Mouse (Mus musculus) embryonic facial prominence, embryonic 15.5 days (tissue): ENCODE measurements around the gene Slc39a3. TPM values are rescaled to one million over a fixed set of nuclear protein-coding genes. Genes with fewer than 3 reads are reported as not detected.
"Not testable (repeated sequence)": the region's sequence is repeated elsewhere in the genome, so short reads cannot be mapped to it uniquely, and the experiment has no call there.

Source experiments
- ATAC-seq: fragments of 200-750 bp; cut with Nextera tagmentation; 2 replicates; pipeline ENCODE4 v1.8.0; 2017; ENCODE audit warnings: low read depth, moderate TSS enrichment; ENCODE audit not compliant: insufficient number of reproducible peaks, low FRiP score, low TSS enrichment
- H3K27ac ChIP-seq: fragments of 300-500 bp; sonication (generic); replicated peaks from 2 replicates; pipeline ENCODE4 v1.5.1; 2015; ENCODE audit warnings: mild to moderate bottlenecking, inconsistent platforms
- H3K27me3 ChIP-seq: fragments of 300-500 bp; sonication (generic); 2 replicates; pipeline ENCODE4 v1.6.1; 2015; ENCODE audit warnings: inconsistent platforms
- H3K36me3 ChIP-seq: fragments of 300-500 bp; sonication (generic); 2 replicates; pipeline ENCODE4 v1.6.1; 2015; ENCODE audit warnings: mild to moderate bottlenecking, inconsistent platforms
- H3K4me1 ChIP-seq: fragments of 300-500 bp; sonication (generic); 2 replicates; pipeline ENCODE4 v1.6.1; 2015; ENCODE audit warnings: inconsistent platforms
- H3K4me2 ChIP-seq: fragments of 300-500 bp; sonication (generic); replicated peaks from 2 replicates; pipeline ENCODE4 v1.6.1; 2015; ENCODE audit warnings: mild to moderate bottlenecking, inconsistent platforms
- H3K4me3 ChIP-seq: fragments of 300-500 bp; sonication (generic); replicated peaks from 2 replicates; pipeline ENCODE4 v1.5.1; 2015; ENCODE audit warnings: mild to moderate bottlenecking, inconsistent platforms
- H3K9ac ChIP-seq: fragments of 300-500 bp; sonication (generic); 2 replicates; pipeline ENCODE4 v1.6.1; 2015; ENCODE audit warnings: inconsistent platforms
- H3K9me3 ChIP-seq: fragments of 300-500 bp; sonication (generic); replicated peaks from 2 replicates; pipeline ENCODE4 v1.6.1; 2016; ENCODE audit warnings: inconsistent platforms
- WGBS: fragments of 180-500 bp; shearing (Covaris S2); methylation state at CpG from one replicate; pipeline ENCODE4 v1.1.7; 2015; 5-methylcytosine and 5-hydroxymethylcytosine counted together
- polyA plus RNA-seq: library from polyadenylated mRNA; unstranded; fragments of >200 nt; fragmentation: Nextera tagmentation; extraction: Ambion mirVana; gene quantifications from 2 replicates; pipeline ENCODE4 v1.2.1, GENCODE M21; 2015

Slc39a3 gene
- polyA plus RNA-seq, 1 experiment from 2014 or later = 22.7 TPM

DNA sequence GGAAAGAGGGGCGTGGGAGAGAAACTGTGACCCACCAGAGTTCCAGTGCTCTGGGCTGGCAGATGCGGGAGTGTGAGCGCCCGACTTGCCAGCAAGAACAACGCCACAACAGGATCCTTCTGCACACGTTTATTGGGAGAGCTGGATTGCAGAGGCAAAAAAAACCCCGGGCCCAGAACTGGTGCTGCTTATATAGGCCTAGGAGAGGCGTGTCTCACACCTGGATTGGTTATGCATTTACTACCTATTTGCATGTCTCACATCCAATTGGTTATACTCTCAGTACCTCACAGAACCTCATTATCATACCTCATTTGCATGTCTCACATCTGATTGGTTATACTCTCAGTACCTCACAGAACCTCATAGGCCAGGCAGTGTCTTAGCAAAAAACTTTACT, 27.3 kb upstream of the Slc39a3 start:
- not testable (repeated sequence) for ATAC-seq, H3K9ac ChIP-seq, H3K27me3 ChIP-seq, H3K4me2 ChIP-seq, H3K4me3 ChIP-seq, H3K4me1 ChIP-seq, H3K36me3 ChIP-seq, H3K27ac ChIP-seq, H3K9me3 ChIP-seq
- WGBS = 89% methylated on average over 8 of the region's 8 CpGs

DNA sequence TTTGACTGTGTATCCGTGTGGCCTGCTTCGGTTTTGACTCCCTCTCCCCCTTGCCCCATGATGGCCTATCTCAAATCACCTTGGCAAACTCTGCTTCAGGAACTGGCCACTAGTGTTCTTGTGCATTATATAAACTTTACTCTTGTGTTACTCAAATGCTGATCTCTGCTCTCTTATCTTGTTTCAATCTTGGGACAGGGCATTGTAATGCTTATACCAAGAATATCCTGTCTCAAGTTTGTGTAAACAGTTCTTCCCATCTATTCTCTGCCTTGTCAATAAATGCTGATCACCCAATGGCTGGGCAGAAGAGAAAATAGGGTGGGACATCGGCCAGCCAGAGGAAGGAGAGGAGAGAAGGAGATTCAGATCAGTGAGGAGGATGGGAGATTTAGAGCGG, 25.5 kb upstream of the Slc39a3 start:
- Histone ChIP-seq H3K9me3 (no peaks in the 10 kb centered on the region), H3K4me2 (no peak overlapping the region), H3K27ac (no peak overlapping the region), H3K36me3 (no peaks in the 10 kb centered on the region; the same call in 1 of the 2 replicates), H3K27me3 (no peaks in the 10 kb centered on the region), H3K4me3 (no peak overlapping the region), H3K9ac (no peak overlapping the region), H3K4me1 (peaks cover 20% of the 10 kb centered on the region)
- WGBS = 62% methylated on average over 4 of the region's 4 CpGs
- no peak for ATAC-seq

DNA sequence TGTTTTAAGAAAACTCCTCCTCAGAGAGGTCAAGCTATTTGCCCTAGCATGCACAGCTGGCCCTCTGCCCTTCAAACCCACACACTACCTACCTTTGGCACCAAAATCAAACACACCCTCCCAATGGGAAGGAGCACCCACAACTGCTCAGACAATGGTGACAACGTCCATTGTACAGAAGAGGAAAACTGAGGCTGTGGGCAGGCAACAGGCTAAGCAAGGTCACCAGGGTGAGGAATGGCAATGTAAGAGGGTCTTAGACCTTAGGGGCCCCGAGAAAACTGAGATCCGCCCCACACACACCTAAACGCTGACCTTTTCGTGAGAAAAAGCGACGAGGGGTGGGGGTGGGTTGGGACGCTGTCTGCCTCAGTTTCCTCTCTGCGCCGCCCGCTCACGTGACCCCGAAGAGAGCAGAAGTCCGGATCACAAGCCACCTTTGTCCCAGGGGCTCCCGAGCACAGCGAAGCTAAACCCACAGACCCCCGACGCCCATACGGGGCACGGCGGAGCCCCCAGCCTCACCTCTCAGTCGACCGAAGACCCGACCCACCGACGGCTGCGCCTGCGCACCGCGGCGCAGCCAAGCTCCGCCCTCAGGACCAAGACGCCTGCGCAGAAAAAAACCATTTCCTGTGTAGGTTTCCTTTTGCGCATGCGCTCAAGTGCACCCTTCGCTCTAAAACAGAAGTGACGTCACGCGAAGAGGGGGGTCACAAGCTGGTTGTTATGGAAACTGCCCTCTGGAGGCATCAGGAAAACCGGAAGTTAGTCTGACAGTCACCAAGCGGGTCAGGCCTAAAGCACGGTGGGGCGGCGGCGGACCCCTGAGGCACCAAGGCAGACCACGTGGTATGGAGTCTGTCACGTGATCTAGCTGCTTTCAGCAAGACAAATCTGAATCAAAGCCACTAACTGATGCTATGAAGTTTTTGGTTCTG, 22.6 kb upstream of the Slc39a3 start, which contains the start of gene Sgta:
Gene Sgta, minus strand, starts transcription at position 579 of the 941 bp plus-strand sequence.
- Histone ChIP-seq H3K4me3 (peak within 1 kb of the TSS; percentile 82), H3K27ac (peak within 1 kb of the TSS; percentile 68; the same call in 1 of the 2 replicates), H3K4me1 (peaks cover 32% of the 10 kb centered on the region), H3K9me3 (no peaks in the 10 kb centered on the region), H3K36me3 (no peaks in the 10 kb centered on the region; the same call in 1 of the 2 replicates), H3K27me3 (no peaks in the 10 kb centered on the region), H3K9ac (peak within 1 kb of the TSS; percentile 78), H3K4me2 (peak within 1 kb of the TSS; percentile 84)
- ATAC-seq = peak; percentile 97
- under 1% methylated on average over 48 of the region's 48 CpGs for WGBS

DNA sequence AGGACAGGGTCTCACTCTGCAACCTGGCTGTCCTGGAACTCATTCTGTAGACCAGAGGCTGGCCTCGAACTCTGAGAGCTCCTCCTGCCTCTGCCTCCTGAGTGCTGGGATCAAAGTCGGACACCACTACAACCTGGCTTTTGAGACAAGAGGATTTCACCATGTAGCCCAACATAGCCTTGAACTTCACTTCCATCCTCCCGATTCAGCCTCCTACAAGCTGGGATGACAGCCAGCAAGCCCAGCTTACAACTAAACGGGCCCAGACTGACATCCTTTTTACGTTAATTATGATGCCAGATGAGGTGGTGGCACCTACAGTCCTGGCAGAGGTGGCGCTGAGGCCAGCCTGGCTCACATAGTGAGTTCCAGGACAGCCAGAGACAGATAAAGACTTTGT, 21.7 kb upstream of the Slc39a3 start:
- H3K9me3 ChIP-seq = no peaks in the 10 kb centered on the region
- peak overlapping the region; percentile 84 for H3K4me2 ChIP-seq
- ATAC-seq = no peak
- no peaks in the 10 kb centered on the region; the same call in 1 of the 2 replicates for H3K36me3 ChIP-seq
- H3K27ac ChIP-seq = no peak overlapping the region
- H3K4me1 ChIP-seq = peaks cover 32% of the 10 kb centered on the region
- H3K4me3 ChIP-seq = peak overlapping the region; percentile 82
- no peak overlapping the region for H3K9ac ChIP-seq
- no peaks in the 10 kb centered on the region for H3K27me3 ChIP-seq
- 83% methylated on average over 6 of the region's 6 CpGs for WGBS

DNA sequence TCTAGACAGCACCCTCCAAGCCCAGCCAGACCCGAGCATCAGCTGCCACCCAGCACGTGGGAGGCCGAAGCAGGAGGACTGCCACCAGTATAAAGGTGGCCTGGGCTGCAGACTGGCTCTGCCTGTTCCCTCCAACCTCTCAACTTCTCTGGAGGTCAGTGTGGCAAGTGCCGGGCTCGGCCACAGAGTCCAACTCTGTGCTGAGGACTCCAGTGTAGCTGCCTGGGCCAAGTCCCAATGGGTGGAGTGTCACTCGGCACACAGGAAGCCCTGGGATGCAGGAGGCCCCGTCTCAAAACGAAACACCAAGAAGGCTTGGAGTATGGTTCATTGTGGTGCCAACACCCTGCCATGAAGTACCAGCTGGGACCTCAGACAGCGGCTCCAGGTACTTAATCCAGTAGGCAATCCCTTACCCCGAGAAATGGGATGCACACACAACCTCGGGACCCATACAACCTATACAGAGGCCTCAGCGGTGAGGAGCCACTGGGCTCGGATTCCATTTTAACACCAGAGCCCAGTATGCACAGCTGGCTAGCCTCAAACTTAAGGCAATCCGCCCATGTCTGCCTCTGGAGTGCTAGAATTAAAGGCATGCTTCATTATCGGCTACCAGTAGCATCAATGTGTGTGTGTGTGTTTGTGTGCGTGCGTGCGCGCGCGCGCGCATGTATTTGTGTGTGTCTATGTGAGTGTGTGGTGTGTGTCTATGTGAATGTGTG, 20.3 kb upstream of the Slc39a3 start:
- Histone ChIP-seq H3K4me2 (no peak overlapping the region), H3K4me3 (no peak overlapping the region), H3K27me3 (no peaks in the 10 kb centered on the region), H3K9ac (peak overlapping the region; percentile 12; the same call in 1 of the 2 replicates), H3K27ac (no peak overlapping the region), H3K36me3 (peaks cover 3% of the 10 kb centered on the region; the same call in 1 of the 2 replicates), H3K9me3 (no peaks in the 10 kb centered on the region), H3K4me1 (peaks cover 32% of the 10 kb centered on the region)
- 93% methylated on average over 23 of the region's 23 CpGs for WGBS
- ATAC-seq = no peak

DNA sequence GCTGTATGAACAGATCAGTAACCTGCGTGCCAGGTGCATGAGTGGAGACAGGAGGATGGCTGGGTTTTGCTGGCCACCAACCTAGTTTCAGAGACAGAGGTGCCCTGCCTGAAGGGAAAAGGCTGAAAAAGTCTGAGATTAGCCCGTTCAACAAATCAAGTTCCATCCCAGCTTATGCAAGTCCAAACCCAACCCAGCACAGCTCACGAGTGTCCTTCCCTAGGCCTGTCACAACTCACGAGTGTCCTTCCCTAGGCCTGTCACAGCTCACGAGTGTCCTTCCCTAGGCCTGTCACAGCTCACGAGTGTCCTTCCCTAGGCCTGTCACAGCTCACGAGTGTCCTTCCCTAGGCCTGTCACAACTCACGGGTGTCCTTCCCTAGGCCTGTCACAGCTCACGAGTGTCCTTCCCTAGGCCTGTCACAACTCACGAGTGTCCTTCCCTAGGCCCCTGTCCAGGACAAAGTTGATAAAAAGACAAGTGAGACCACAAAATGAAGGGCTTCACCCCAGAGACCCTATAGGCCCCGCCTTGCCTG, 18.6 kb upstream of the Slc39a3 start:
- not testable (repeated sequence) for H3K9ac ChIP-seq, H3K27ac ChIP-seq, H3K4me2 ChIP-seq, ATAC-seq, H3K27me3 ChIP-seq, H3K9me3 ChIP-seq, H3K4me3 ChIP-seq
- Histone ChIP-seq H3K4me1 (peaks cover 32% of the 10 kb centered on the region), H3K36me3 (peaks cover 20% of the 10 kb centered on the region)
- WGBS = 80% methylated on average over 11 of the region's 11 CpGs

DNA sequence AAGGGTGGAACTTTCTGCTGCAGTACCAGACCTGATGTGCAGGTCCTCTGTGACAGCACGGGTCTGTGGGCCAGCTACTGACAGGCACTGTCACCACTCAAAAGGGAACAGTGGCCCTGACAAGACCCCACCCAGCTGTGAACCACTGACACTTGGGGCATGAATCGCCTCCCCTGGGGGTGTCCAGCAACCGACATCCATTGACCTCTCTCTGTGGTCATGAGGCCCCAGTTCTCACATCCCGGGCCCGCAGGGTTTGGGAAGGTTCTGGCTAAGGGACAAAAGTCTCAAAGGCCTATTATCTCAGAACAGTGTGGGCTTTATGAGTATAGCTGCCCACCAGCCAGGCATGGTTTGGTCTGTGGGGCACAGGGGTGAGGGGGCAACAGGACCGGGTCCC, 17.9 kb upstream of the Slc39a3 start:
- Histone ChIP-seq H3K4me2 (no peak overlapping the region), H3K27ac (no peak overlapping the region), H3K9ac (no peak overlapping the region), H3K4me1 (peaks cover 32% of the 10 kb centered on the region), H3K27me3 (no peaks in the 10 kb centered on the region), H3K36me3 (peaks cover 27% of the 10 kb centered on the region), H3K4me3 (no peak overlapping the region), H3K9me3 (no peaks in the 10 kb centered on the region)
- WGBS = 79% methylated on average over 6 of the region's 6 CpGs
- no peak for ATAC-seq

DNA sequence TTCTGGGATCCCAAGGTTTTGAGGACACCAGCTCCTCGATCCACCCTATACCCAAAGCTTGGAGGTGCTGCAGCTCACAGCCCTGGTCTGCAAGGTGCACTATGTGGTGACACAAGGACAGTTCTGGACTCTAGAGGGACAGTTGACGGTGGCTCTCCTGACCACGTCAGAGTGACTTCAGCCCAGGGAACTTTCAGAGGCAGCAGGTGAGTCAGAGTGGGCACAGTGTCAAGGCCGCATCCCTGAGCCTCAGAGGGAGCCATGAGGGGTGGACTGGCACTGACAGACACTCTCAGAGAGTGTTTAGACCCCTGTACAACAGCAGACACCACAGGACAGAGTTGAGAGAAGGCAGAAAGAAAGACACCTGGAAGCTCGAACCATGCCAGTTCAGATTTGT, 15.4 kb upstream of the Slc39a3 start:
- no peak overlapping the region for H3K4me3 ChIP-seq
- no peak overlapping the region for H3K4me2 ChIP-seq
- no peaks in the 10 kb centered on the region for H3K9me3 ChIP-seq
- H3K27ac ChIP-seq = no peak overlapping the region
- peaks cover 53% of the 10 kb centered on the region for H3K36me3 ChIP-seq
- peaks cover 11% of the 10 kb centered on the region; the same call in 1 of the 2 replicates for H3K4me1 ChIP-seq
- no peak for ATAC-seq
- WGBS = 92% methylated on average over 5 of the region's 5 CpGs
- no peak overlapping the region for H3K9ac ChIP-seq
- no peaks in the 10 kb centered on the region for H3K27me3 ChIP-seq

DNA sequence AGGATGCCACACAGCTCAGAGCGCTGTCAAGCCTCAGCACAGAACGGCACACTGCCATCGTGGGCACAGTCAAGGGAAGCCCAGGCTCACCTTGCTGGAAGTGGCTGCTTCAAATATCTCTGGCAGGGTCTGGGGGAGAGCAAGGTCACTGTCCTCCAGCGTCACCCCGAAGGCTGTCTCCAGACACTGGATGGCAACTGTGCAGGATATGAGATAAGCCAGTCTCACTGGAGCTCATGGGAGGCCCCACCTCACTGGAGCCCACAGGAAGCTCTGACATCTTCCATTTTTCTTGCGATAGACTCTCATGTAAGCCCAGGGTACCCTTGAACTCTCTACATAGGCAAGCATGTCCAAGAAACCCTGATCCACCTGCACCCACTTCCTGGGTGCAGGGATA, 13.9 kb upstream of the Slc39a3 start:
- 0 out of 2 replicates have a peak, but pooled peaks cover under 1% of the 10 kb centered on the region for H3K4me1 ChIP-seq
- no peak for ATAC-seq
- H3K4me3 ChIP-seq = no peak overlapping the region
- H3K27ac ChIP-seq = no peak overlapping the region
- peaks cover 68% of the 10 kb centered on the region for H3K36me3 ChIP-seq
- 95% methylated on average over 6 of the region's 6 CpGs for WGBS
- H3K4me2 ChIP-seq = no peak overlapping the region
- H3K9ac ChIP-seq = no peak overlapping the region
- H3K9me3 ChIP-seq = no peaks in the 10 kb centered on the region
- H3K27me3 ChIP-seq = no peaks in the 10 kb centered on the region

DNA sequence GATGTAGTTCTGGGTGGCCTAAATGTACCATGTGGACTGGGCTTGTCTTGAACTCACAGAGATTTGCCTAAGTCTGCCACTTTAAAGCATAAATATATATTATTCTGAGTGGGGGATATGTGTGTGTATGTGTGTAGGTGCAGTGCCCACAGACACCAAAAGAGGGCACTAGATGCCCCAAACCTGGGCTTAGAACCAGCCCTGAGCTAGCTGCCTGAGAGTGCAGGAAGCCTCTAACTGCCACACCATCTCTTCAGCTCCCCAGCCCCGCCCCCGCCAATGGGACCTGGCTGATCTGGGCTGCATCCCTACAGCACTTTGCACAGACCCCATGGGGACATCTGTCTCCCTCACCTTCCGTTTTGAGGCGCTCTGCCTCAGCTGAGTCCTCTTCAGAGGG, 13.4 kb upstream of the Slc39a3 start:
- Histone ChIP-seq H3K4me3 (no peak overlapping the region), H3K9ac (no peak overlapping the region), H3K36me3 (peaks cover 73% of the 10 kb centered on the region), H3K27me3 (no peaks in the 10 kb centered on the region), H3K27ac (no peak overlapping the region), H3K9me3 (no peaks in the 10 kb centered on the region), H3K4me1 (no peaks in the 10 kb centered on the region), H3K4me2 (no peak overlapping the region)
- ATAC-seq = no peak
- 83% methylated on average over 4 of the region's 4 CpGs for whole genome bisulfite sequencing

DNA sequence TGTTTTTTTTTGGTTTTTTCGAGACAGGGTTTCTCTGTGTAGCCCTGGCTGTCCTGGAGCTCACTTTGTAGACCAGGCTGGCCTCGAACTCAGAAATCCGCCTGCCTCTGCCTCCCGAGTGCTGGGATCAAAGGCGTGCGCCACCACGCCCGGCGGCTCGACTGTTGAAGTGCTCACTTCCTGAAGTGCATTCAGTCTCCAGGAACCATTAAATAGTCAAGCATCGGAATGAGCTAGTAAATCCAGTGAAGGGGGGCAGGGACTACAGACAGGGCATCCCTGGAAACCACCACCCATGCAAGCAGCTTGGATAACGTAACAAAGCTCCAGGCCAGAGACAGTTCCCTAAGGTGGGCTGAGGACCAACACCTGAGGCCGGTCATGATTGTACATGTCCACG, 8.0 kb upstream of the Slc39a3 start:
- H3K27ac ChIP-seq, H3K4me1 ChIP-seq, ATAC-seq, H3K9ac ChIP-seq, H3K27me3 ChIP-seq, H3K9me3 ChIP-seq, H3K4me3 ChIP-seq, H3K4me2 ChIP-seq: not testable (repeated sequence)
- 91% methylated on average over 14 of the region's 14 CpGs for WGBS
- H3K36me3 ChIP-seq = peaks cover 74% of the 10 kb centered on the region
